Mouse (Mus musculus): ENCODE measurements around the gene Dnaja1. TPM values are rescaled to one million over a fixed set of nuclear protein-coding genes. Genes with fewer than 3 reads are reported as not detected.

Gene Dnaja1
- polyA plus RNA-seq, 1 experiment from 2014 or later: 762 TPM

DNA sequence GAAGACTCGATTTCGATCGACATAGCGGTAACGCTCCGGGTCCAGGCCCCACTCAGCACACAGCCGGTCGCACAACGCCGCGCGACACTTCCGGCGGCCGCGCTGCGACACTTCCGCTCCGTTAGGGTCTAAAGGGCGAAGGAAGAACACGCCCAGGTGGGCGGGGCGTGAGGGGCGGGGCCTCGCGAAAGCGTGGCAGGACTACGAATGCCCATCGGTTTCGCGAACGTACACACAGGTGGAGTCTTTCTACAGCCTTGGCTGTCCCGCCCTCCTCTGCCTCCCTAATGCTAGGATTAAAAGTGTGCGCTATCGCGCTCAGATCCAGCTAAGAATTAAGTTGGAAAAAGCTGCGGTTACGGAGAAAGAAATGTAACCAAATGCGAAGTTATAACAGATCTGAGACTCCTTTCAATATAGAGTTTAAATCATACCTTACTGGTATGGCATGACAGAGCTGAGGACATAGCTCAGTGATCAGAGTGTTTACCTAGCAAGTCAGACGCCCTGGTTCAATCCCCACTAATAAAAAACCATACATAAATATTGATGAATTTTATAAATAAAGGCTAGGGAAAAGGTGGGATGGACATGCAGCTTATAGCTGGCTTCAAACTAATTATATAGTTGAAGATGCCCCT, 36.0 kb downstream of the Dnaja1 start, which contains the start of gene Smu1:
Gene Smu1 (minus strand): TSS at position 144 of the 641 bp plus-strand sequence.
- peaks cover 15% of the 10 kb centered on the region for H3K27me3 ChIP-seq
- no peaks in the 10 kb centered on the region for H3K9me3 ChIP-seq
- H3K27ac ChIP-seq: peak within 1 kb of the TSS; percentile 65
- ATAC-seq: peak; percentile 99
- H3K4me2 ChIP-seq (replicated peaks): peak within 1 kb of the TSS; percentile 93
- peaks cover 29% of the 10 kb centered on the region for H3K36me3 ChIP-seq
- peaks cover 10% of the 10 kb centered on the region for H3K4me1 ChIP-seq (replicated peaks)
- peak within 1 kb of the TSS; percentile 89 for H3K9ac ChIP-seq (replicated peaks)
- peak within 1 kb of the TSS; percentile 98 for H3K4me3 ChIP-seq (replicated peaks)
- under 1% methylated on average over 40 of the region's 40 CpGs for WGBS

DNA sequence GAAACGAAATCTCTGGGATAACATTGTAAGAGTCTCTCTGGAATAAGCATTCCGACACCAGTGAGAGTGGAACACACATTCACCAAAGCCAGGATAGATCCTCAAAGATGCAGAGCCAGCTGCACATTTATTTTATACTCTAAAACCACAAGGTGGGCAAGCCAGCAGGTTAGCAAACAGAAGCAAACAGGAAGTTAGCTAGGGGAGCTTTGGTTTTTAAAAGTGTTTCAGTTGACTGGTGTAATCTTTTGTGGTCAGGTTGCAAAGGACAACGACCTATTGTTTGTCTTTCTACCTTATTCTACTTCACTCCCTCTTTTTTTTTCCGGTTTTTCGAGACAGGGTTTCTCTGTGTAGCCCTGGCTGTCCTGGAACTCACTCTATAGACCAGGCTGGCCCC, 37.9 kb downstream of the Dnaja1 start:
- peaks cover 10% of the 10 kb centered on the region for H3K36me3 ChIP-seq
- H3K27ac ChIP-seq: no peak overlapping the region
- no peak overlapping the region for H3K9ac ChIP-seq (replicated peaks)
- H3K4me1 ChIP-seq (replicated peaks): peaks cover 10% of the 10 kb centered on the region
- H3K4me2 ChIP-seq (replicated peaks): no peak overlapping the region
- no peak overlapping the region for H3K4me3 ChIP-seq (replicated peaks)
- 58% methylated on average over 5 of the region's 5 CpGs for WGBS
- peaks cover 15% of the 10 kb centered on the region for H3K27me3 ChIP-seq
- no peaks in the 10 kb centered on the region for H3K9me3 ChIP-seq
- ATAC-seq: no peak

- 18% methylated on average over 12 of the region's 12 CpGs for whole genome bisulfite sequencing
- H3K4me2 ChIP-seq (replicated peaks): peak overlapping the region; percentile 36
- peak overlapping the region; percentile 28; the same call in 1 of the 2 replicates for H3K9ac ChIP-seq (replicated peaks)
- H3K36me3 ChIP-seq: no peaks in the 10 kb centered on the region
- H3K4me3 ChIP-seq (replicated peaks): no peak overlapping the region
- ATAC-seq: peak; percentile 65
- no peaks in the 10 kb centered on the region for H3K9me3 ChIP-seq
- H3K4me1 ChIP-seq (replicated peaks): peaks cover 13% of the 10 kb centered on the region
- H3K27ac ChIP-seq: no peak overlapping the region
- H3K27me3 ChIP-seq: peaks cover 3% of the 10 kb centered on the region; the same call in 1 of the 2 replicates
Measured at GRCm38 (mm10) chr4:40774279-40775259, 52.6 kb downstream of the Dnaja1 start.

DNA sequence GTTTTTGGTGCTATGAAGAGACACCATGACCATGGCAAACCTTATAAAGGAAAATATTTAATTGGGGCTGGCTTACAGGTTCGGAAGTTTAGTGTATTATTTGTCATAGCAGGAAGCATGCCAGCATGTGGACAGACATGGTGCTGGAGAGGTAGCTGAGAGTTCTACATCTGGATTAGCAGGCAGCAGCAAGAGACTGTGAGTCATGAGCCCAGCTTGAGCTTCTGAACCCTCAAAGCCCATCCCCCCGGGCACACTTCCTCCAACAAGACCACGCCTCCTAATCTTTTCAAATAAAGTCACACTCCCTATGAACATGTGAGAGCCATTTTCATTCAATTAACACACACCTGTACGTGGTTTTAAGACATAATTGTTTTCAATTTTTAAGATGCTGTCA, 54.5 kb downstream of the Dnaja1 start:
- Histone ChIP-seq H3K9ac (replicated peaks) (no peak overlapping the region), H3K9me3 (no peaks in the 10 kb centered on the region), H3K4me1 (replicated peaks) (peaks cover 13% of the 10 kb centered on the region), H3K36me3 (no peaks in the 10 kb centered on the region), H3K27ac (no peak overlapping the region), H3K4me3 (replicated peaks) (no peak overlapping the region), H3K27me3 (peaks cover 3% of the 10 kb centered on the region; the same call in 1 of the 2 replicates), H3K4me2 (replicated peaks) (no peak overlapping the region)
- WGBS: 82% methylated on average over 4 of the region's 4 CpGs
- no peak for ATAC-seq

GRCm38 (mm10) chr4:40777116-40777515, 55.2 kb downstream of the Dnaja1 start:
- ATAC-seq: no peak
- peaks cover 3% of the 10 kb centered on the region; the same call in 1 of the 2 replicates for H3K27me3 ChIP-seq
- no peaks in the 10 kb centered on the region for H3K36me3 ChIP-seq
- H3K9me3 ChIP-seq: no peaks in the 10 kb centered on the region
- no peak overlapping the region for H3K4me2 ChIP-seq (replicated peaks)
- WGBS: 12% methylated on average over 2 of the region's 2 CpGs
- H3K27ac ChIP-seq: no peak overlapping the region
- no peak overlapping the region for H3K9ac ChIP-seq (replicated peaks)
- H3K4me1 ChIP-seq (replicated peaks): peaks cover 13% of the 10 kb centered on the region
- no peak overlapping the region for H3K4me3 ChIP-seq (replicated peaks)

GRCm38 (mm10) chr4:40778656-40779055, 56.7 kb downstream of the Dnaja1 start:
- WGBS: 85% methylated on average over 6 of the region's 6 CpGs
- H3K36me3 ChIP-seq: no peaks in the 10 kb centered on the region
- H3K27me3 ChIP-seq: peaks cover 3% of the 10 kb centered on the region; the same call in 1 of the 2 replicates
- no peak overlapping the region for H3K9ac ChIP-seq (replicated peaks)
- no peak overlapping the region for H3K4me3 ChIP-seq (replicated peaks)
- no peaks in the 10 kb centered on the region for H3K9me3 ChIP-seq
- no peak overlapping the region for H3K4me2 ChIP-seq (replicated peaks)
- peaks cover 11% of the 10 kb centered on the region for H3K4me1 ChIP-seq (replicated peaks)
- ATAC-seq: no peak
- H3K27ac ChIP-seq: no peak overlapping the region

GRCm38 (mm10) chr4:40781143-40781542, 59.2 kb downstream of the Dnaja1 start:
- Histone ChIP-seq H3K9me3 (no peaks in the 10 kb centered on the region), H3K9ac (replicated peaks) (no peak overlapping the region), H3K4me3 (replicated peaks) (no peak overlapping the region), H3K27ac (no peak overlapping the region), H3K4me1 (replicated peaks) (no peaks in the 10 kb centered on the region), H3K36me3 (no peaks in the 10 kb centered on the region), H3K27me3 (no peaks in the 10 kb centered on the region), H3K4me2 (replicated peaks) (no peak overlapping the region)
- WGBS: 48% methylated on average over 3 of the region's 3 CpGs
- ATAC-seq: no peak

- Histone ChIP-seq H3K9ac (replicated peaks) (no peak overlapping the region), H3K4me1 (replicated peaks) (no peaks in the 10 kb centered on the region), H3K4me2 (replicated peaks) (no peak overlapping the region), H3K9me3 (no peaks in the 10 kb centered on the region), H3K4me3 (replicated peaks) (no peak overlapping the region), H3K27ac (no peak overlapping the region), H3K36me3 (no peaks in the 10 kb centered on the region), H3K27me3 (no peaks in the 10 kb centered on the region)
- no peak for ATAC-seq
- WGBS: 81% methylated on average over 8 of the region's 8 CpGs
Measured at GRCm38 (mm10) chr4:40781797-40782495, 60.0 kb downstream of the Dnaja1 start.

- no peak overlapping the region for H3K4me3 ChIP-seq (replicated peaks)
- no peak overlapping the region for H3K4me2 ChIP-seq (replicated peaks)
- 89% methylated on average over 4 of the region's 4 CpGs for WGBS
- no peaks in the 10 kb centered on the region for H3K36me3 ChIP-seq
- no peaks in the 10 kb centered on the region for H3K4me1 ChIP-seq (replicated peaks)
- ATAC-seq: no peak
- no peaks in the 10 kb centered on the region for H3K9me3 ChIP-seq
- H3K9ac ChIP-seq (replicated peaks): no peak overlapping the region
- no peaks in the 10 kb centered on the region for H3K27me3 ChIP-seq
- H3K27ac ChIP-seq: no peak overlapping the region
Measured at GRCm38 (mm10) chr4:40783049-40783448, 61.1 kb downstream of the Dnaja1 start.

- H3K9ac ChIP-seq (replicated peaks): no peak overlapping the region
- no peaks in the 10 kb centered on the region for H3K36me3 ChIP-seq
- no peak for ATAC-seq
- H3K27ac ChIP-seq: no peak overlapping the region
- 80% methylated on average over 10 of the region's 10 CpGs for WGBS
- H3K9me3 ChIP-seq: no peaks in the 10 kb centered on the region
- H3K4me3 ChIP-seq (replicated peaks): no peak overlapping the region
- no peaks in the 10 kb centered on the region for H3K4me1 ChIP-seq (replicated peaks)
- H3K4me2 ChIP-seq (replicated peaks): no peak overlapping the region
- no peaks in the 10 kb centered on the region for H3K27me3 ChIP-seq
Measured at GRCm38 (mm10) chr4:40784556-40785169, 62.7 kb downstream of the Dnaja1 start.

GRCm38 (mm10) chr4:40785620-40786166, 63.7 kb downstream of the Dnaja1 start:
- no peak overlapping the region for H3K4me3 ChIP-seq (replicated peaks)
- no peak overlapping the region for H3K27ac ChIP-seq
- no peaks in the 10 kb centered on the region for H3K4me1 ChIP-seq (replicated peaks)
- no peak overlapping the region for H3K9ac ChIP-seq (replicated peaks)
- no peaks in the 10 kb centered on the region for H3K36me3 ChIP-seq
- H3K27me3 ChIP-seq: no peaks in the 10 kb centered on the region
- WGBS: 79% methylated on average over 9 of the region's 9 CpGs
- no peak for ATAC-seq
- H3K4me2 ChIP-seq (replicated peaks): no peak overlapping the region
- H3K9me3 ChIP-seq: no peaks in the 10 kb centered on the region

Measured in midbrain, embryonic 13.5 days (tissue).